Mouse (Mus musculus) mouse embryonic stem cell (cell line): Measurements from ENCODE around the gene Chn2.

Experiments
- in situ Hi-C, 2 experiments: fragments of 300-500 bp; cut with MboI; formaldehyde crosslinking; loops; 1 replicate in 1 of 2; 3 replicates in 1 of 2; pipeline ENCODE4 v1.14.3; 2019 to 2020; ENCODE audit warnings: low sequenced_read_pairs in 2 of 2, low pct_unique_long_range_greater_than_20kb in 1 of 2, mixed read lengths in 1 of 2; ENCODE audit not compliant: unreplicated experiment in 1 of 2

The Chn2 gene

GRCm38 (mm10) chr6:54039357-54039804, at the start of gene Chn2:
Gene Chn2, plus strand, starts transcription at chr6:54039554.
- in situ Hi-C loops: loop anchor here (10.0 kb wide), 1 partner anchor 185 kb away; no protein-coding TSS in a partner anchor

GRCm38 (mm10) chr6:53992386-53992785, 47.0 kb upstream of the Chn2 start:
- in situ Hi-C loops: no loop called here

GRCm38 (mm10) chr6:53995519-53995918, 43.8 kb upstream of the Chn2 start:
- in situ Hi-C loops: no loop called here

- in situ Hi-C loops: no loop called here
These were observed 43.0 kb upstream of the Chn2 start for GRCm38 (mm10) chr6:53996226-53996955.

- in situ Hi-C loops: no loop called here
These were observed 34.1 kb upstream of the Chn2 start for GRCm38 (mm10) chr6:54005302-54005701.

DNA sequence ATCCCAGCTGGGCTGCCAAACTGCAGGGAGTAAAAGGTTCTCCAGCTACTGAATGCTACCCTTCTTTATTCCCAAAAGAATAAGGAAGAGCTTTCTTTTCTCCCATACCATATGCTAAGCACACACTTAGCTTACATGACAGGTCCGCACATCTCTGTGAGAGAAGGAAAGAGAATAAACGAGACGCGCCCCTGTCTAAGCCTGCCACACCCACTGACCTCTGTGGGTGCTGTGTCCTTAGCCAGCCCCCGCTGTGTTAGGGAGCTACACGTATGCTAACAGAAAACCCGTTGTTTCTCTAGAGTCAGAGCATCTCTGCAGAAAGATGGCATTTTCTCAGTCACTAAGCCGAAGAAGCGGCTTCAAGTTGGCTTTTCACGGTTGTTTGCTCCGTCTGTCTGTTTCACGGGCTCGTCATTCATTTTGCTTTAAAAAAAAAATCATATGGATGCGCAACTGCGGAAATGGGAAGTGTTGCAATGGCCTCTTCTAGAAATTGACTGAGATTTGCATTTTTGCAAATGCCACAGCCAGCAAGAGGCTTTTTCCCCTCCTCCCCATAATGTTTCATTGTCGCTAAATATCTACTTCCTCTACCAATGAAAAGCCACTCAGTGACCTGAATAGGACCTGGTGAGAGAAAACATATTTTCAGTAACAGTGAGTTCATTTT, 30.8 kb upstream of the Chn2 start:
- in situ Hi-C loops: no loop called here

DNA sequence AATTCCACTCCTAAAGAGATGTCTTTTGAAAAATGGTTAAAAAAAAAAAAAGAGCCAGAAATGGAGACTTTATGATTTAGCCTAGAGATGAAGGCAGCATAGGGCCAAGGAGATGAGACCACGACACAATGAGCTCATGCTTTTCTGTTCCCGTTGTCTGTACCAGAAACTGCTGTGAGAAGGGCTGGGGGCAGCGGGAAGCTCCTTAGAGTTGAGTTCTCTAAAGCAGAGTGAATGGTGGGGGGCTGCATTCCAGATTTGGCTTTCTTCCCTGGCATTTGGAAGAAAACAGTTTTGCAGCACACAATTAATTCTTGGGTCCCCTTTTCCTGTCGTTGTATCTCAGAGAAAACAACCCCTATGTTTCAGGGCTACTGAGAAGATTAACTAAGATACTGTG, 30.1 kb upstream of the Chn2 start:
- in situ Hi-C loops: no loop called here

- in situ Hi-C loops: no loop called here
These were observed 29.0 kb upstream of the Chn2 start for GRCm38 (mm10) chr6:54010362-54010761.

GRCm38 (mm10) chr6:54012163-54012562, 27.2 kb upstream of the Chn2 start:
- in situ Hi-C loops: no loop called here

DNA sequence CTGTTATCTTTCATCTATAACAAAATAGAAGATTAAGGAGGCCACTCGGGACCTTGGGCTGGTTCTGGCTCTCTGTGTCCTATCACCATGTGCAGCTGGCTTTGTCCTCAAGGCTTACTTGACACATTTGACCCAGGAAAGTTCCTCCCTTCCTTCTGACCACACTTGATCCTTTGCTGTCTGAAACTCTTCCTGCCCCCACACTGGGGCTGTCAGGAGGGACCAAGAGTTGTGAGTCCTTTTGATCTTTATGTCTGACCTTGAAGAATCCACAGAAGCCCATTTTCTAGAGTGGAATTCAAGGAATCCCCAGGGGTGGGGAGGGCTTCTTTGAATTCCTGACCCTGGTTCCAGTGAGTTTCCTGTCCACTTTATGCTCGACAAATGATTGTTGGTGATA, 21.3 kb upstream of the Chn2 start:
- in situ Hi-C loops: no loop called here

GRCm38 (mm10) chr6:54018861-54019260, 20.5 kb upstream of the Chn2 start:
- in situ Hi-C loops: no loop called here

- in situ Hi-C loops: no loop called here
These were observed 18.1 kb upstream of the Chn2 start for GRCm38 (mm10) chr6:54021123-54021789.

GRCm38 (mm10) chr6:54023846-54024245, 15.5 kb upstream of the Chn2 start:
- in situ Hi-C loops: no loop called here

GRCm38 (mm10) chr6:54028706-54029105, 10.6 kb upstream of the Chn2 start:
- in situ Hi-C loops: no loop called here

DNA sequence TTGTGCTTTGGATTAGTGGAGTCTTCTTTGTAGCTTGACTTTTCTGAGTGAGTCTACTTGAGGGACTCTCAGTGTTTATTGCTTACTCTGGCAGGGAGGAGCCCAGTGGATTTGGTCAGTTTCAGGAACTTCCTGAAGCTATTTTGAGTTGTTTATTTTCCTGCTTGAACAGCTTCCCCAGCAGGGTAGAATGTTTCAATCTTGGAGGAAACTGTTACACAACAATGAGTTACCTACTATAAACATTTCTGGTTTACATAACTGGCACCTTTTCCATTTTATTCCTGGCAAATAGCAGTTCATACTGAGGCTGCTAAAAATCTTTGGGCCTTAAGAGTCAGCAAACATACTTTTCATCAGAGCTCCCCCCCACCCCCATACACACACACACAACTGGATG, 9.0 kb upstream of the Chn2 start:
- in situ Hi-C loops: loop anchor here (10.0 kb wide), 1 partner anchor 194 kb away; no protein-coding TSS in a partner anchor

DNA sequence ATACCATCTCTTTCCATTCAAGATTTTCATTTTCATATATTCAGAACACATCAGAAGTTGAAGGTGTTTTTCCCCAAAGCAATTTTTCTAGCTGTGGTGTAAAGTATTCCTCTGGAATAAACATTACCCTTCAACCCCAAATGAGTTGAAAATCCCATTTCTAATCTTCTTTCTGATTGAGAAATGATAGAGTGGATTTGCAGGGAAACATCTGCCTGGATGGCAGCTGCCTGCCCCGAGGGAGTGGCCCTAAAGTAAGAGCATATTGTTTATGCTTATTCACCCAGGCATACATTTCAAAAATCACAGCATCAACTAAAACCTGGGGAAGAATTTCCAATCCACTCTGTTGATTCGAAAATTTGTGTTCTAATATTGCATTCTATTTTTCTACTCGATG, 8.6 kb upstream of the Chn2 start:
- in situ Hi-C loops: loop anchor here (10.0 kb wide), 1 partner anchor 194 kb away; no protein-coding TSS in a partner anchor

DNA sequence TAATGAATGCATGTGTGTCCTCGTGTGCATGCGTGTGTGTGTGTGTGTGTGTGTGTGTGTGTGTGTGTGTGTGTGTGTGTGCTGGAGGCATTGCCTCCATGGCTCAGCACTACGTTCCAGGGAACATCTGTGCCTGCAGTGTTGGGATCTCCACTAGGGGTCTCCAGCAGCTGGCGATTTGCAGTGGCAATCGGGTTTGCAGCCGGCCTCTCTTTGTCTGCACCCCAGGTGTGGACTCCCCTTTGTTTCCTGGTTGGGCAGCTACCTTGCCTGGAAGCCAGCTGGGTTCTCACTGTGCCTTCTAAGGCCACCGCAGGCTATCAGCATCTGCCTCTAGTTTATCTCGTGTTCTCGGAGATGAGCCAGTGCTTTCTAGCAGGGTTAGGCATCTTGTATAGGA, 4.9 kb upstream of the Chn2 start:
- in situ Hi-C loops: loop anchor here (10.0 kb wide), 1 partner anchor 190 kb away; no protein-coding TSS in a partner anchor

DNA sequence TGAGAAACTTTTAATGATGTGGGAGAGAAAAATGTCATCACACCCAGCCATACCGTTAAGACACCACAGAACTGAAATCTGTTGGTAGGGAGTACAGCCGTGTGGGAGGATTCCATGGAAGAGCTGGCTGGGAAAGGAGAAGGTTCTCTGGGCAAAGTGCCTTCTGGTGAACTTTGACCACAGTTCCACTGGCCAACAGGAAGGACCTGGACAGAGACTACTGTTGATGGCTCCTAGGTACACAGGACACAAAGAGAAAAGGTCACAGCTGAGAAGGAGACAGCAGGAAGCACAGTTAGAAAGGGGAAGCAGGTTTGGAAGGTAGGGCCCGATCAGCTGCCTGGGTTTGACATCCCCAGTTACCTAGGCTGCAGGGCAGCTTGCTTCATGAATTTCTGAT, 3.8 kb upstream of the Chn2 start:
- in situ Hi-C loops: loop anchor here (10.0 kb wide), 1 partner anchor 189 kb away; no protein-coding TSS in a partner anchor

- in situ Hi-C loops: loop anchor here (10.0 kb wide), 1 partner anchor 186 kb away; no protein-coding TSS in a partner anchor
These were observed 488 bp upstream of the Chn2 start for GRCm38 (mm10) chr6:54038866-54039265.
